Mouse (Mus musculus): Measurements from ENCODE around the gene Pskh1.

Pskh1 gene

GRCm38 (mm10) chr8:105892432-105892831 is 7.8 kb upstream of the Pskh1 start:
- no peak for DNase-seq (ENCODE audit: low spot score in 2 of 2)

DNA sequence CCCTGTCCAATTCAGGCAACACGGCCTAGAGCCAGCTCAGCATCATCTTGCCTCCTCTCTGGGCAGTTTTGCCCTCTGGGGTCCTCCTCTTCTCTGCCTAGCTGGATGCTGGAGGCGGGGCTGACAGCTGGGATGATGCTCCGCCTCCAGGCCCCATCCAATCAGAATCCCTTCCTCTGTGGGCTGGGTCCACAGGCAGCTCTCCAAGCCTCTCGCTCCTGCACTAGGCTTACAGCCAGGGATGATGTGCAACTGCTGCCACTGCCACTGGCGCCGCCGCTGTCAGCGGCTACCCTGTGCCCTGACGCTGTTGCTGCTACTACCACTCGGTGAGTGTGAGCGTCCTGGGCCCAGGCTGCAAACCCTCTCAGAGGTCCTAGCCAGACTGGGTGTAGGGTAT is 6.9 kb upstream of the Pskh1 start, which contains the start of gene Nrn1l:
TSS of gene Nrn1l (plus strand) at position 229 of the 400 bp plus-strand sequence.
- DNase-seq (ENCODE audit: low spot score in 2 of 2), result peak; percentile 71 to 78

GRCm38 (mm10) chr8:105897801-105898480 is 2.3 kb upstream of the Pskh1 start:
- no peak for DNase-seq (ENCODE audit: low spot score in 2 of 2)

DNA sequence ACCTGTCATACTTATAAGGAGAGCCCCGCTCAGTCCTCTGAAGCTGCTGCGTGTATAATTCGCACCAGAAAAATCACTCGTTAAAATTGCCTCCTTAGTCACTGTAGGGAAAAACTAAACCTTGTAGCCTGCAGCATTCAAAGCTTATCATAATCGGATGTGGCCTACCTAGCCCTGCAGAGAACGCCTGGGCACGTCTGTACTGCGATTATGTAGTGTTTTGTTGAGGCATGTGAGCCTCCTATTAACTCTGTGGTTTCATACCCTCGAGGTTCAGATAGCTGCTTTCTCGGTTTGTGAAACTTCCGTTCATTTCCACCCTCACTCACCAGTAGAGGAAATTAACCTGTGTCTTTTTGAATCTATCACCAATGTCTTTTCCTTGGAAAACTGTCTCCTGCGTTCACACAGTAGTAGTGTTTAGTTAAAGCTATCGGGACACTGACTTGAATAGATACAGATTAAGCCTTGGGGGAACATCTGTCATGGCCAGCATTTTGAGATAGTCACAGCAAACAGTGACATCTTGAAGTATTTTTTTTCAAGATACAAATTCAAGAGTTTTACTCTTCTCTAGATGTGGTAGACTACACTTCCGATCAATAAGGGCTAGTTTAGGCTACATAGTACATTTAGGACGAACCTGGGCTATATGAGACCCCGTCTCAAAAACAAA is 838 bp downstream of the Pskh1 start:
- DNase-seq (ENCODE audit: low spot score in 2 of 2), result no peak

DNA sequence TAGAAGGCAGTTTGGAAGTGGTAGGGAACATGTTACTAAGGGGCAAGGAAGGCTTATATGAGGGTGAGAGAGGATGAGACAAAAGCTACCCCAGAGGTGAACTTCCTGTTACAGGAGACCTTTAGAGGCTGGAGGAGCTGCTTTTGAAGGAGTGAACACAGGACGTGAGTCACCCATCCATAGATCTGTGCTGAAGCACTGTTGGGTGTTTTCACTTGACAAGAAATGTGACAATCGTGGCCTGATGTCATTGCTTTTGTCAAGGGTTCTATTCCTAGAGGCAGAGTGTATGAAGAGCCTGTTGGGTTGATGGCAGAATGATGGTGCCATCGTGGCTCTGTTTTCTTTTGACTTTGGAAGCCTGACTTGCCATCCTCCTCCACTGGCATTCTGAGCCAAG is 19.1 kb downstream of the Pskh1 start:
- no peak for DNase-seq (ENCODE audit: low spot score in 2 of 2)

DNA sequence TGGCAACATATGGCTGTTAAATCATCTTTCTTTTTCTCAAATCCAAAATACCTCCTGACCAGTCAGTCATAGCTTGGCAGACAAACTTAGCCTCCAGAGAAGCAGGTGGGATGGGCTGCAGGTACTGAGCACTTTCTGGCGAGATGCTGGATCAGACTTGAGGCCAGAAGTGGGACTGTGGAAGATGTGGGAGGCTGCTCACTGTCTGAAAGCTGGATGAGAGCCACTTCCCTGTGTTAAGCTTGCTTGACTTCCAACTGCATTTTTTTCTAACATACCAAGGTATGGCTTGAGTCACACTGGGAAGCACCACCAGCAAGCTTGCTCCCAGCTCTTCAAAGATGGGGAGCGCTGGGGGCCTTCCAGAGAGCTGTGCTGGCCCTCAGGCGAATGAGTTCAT is 24.9 kb downstream of the Pskh1 start:
- DNase-seq (ENCODE audit: low spot score in 2 of 2), result no peak

GRCm38 (mm10) chr8:105930602-105931001 is 30.4 kb downstream of the Pskh1 start:
- DNase-seq (ENCODE audit: low spot score in 2 of 2), result peak; percentile 66 to 90

GRCm38 (mm10) chr8:105931271-105931670 is 31.0 kb downstream of the Pskh1 start:
- no peak for DNase-seq (ENCODE audit: low spot score in 2 of 2)

DNA sequence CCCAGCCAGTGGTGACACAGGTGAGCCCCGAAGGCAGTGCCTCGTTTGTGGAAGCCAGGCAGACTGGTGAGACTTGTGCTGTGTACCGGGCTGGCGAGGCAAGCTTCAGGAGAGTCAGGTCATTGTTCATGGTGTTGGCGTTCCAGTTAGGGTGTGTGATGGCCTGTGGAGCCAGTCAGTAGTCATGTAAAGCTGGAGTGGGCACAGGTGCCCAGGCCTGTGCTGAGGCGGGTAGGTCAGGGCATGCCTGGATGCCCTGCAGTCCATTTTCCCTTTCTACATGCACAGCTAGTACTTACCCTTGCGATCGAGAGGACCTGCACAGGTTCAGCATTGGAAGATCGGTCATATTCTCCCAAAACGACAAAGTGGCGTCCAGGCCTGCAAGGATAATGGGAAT is 32.3 kb downstream of the Pskh1 start:
- no peak for DNase-seq (ENCODE audit: low spot score in 2 of 2)

DNA sequence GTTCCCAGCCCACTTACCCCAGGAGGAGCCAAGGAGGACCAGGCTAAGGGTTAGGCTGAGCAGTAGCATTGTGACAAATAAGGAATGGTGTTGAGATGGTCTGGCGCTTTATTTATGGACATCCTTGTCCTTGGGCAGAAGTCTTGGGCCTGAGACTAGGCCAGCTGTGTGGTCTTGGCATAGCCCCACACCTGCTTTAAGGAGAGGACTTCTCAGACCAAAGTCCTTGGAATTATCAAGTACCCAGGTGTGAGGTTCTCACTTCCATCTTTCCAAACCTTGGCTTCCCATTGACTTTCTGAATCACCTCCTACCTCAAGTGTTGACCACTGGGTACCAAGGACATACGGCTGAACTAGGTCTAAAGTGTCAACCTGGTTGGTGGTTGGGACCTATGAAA is 33.5 kb downstream of the Pskh1 start, which contains the start of gene Ctrl:
TSS of gene Ctrl (minus strand) at position 101 of the 400 bp plus-strand sequence.
- no peak for DNase-seq (ENCODE audit: low spot score in 2 of 2)

DNA sequence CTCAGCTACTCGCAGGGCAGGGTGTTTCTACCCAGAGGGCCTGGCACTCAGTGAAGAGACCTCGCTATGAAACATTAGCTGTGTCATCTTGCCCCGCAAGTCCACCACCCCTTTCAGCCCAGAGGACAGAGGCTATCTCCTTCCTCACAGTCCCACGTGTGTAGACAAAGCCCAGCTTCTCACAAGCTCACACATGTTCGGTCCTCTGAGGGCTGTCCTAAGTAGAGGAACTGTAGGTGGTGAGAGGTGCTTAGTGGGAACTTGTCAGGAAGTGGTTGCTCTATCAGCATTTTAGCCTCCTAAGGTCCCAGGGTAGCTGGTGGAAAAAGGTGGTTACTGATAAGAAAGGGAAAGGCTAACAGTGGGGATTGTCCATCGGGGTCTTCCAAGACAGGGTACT is 34.9 kb downstream of the Pskh1 start:
- DNase-seq (ENCODE audit: low spot score in 2 of 2), result no peak

- DNase-seq (ENCODE audit: low spot score in 2 of 2), result no peak
These were observed 35.8 kb downstream of the Pskh1 start for GRCm38 (mm10) chr8:105935863-105936603.

- peak; percentile 81 to 83 for DNase-seq (ENCODE audit: low spot score in 2 of 2)
These were observed 36.7 kb downstream of the Pskh1 start for GRCm38 (mm10) chr8:105936866-105937475.

- no peak for DNase-seq (ENCODE audit: low spot score in 2 of 2)
These were observed 37.5 kb downstream of the Pskh1 start for GRCm38 (mm10) chr8:105937496-105938305.

- DNase-seq (ENCODE audit: low spot score in 2 of 2), result no peak
These were observed 38.0 kb downstream of the Pskh1 start, which contains the start of gene Psmb10 for GRCm38 (mm10) chr8:105938306-105938669. TSS of gene Psmb10 (minus strand) at chr8:105938444.

DNA sequence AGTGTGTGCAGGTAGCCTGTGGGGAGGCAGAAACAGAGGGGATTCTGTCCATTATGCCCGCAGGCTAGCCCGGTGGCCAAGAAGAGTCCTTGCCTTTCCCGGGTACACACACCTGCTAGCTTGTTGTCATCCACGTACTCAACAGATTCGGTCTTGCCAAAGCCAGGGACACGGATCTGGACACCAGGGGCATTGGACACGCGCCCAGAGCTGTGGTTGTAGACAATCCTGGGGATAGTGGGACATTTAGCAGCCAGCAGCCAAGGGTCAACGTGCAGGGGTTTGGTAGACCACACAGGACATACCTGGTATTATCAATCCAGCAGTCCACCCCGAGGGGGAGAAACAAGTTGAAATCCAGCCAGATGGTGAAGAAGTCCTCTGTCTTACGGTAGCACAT is 41.8 kb downstream of the Pskh1 start:
- no peak for DNase-seq (ENCODE audit: low spot score in 2 of 2)

DNA sequence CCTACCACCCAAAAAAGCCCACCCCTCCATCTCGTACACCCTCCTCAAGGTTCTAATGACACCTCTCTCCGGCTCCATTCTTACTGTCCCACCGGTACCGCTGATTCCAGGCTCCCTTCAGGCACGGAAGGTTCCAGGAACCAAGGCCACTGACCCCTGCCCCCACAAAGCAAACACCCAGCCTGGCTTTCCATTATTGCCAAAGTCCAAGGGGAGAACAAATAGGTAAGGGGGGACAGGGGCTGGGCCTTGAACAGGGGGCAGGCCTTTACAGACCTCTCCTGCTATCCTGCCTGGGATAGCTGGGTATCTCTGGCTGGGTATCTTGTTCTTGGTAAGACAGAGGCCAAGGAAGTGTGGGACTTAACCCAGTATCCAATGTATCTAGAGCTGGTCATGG is 42.3 kb downstream of the Pskh1 start:
- DNase-seq (ENCODE audit: low spot score in 2 of 2), result no peak

DNA sequence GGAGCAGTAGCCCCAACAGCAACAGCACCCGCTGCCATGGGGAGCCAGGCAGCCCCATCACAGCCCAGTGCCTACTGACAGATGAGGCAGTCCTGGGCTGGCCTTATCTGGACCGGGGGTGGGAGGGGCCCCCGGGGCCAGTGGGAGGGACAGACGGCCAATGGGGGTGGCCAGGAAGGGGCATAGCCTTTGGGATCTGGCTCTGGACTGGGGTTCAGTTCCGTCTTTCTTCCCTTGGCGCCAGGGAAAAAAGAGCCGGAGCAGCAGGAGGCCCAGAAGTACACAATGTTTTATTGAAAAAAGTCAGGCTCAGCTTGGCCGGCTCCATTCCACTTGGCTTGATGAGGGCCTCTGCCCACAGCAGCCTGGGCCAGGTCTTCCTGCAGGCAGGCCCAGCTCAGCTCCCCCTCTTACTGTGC is 43.1 kb downstream of the Pskh1 start, which contains the start of gene Lcat:
TSS of gene Lcat (minus strand) at position 62 of the 419 bp plus-strand sequence.
- DNase-seq (ENCODE audit: low spot score in 2 of 2), result no peak

DNA sequence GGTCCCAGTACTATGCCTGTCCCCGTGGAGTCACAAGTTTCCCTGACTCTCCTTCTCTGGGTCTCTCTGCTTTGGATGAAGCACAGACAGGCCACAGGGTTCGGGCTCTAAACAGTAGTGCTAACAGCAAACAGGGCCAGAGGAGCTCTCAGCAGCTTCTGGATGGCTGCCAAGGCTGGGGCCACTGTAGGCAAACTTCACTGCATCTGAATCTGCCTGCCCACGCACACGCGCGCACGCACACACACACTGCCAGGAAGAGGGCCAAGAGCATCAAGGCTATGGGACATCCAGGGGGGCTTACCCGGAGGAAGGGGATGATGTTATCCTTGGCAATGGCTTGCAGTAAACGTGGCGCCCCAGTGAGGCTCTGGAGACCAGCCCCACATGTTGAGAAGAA is 49.1 kb downstream of the Pskh1 start:
- DNase-seq (ENCODE audit: low spot score in 2 of 2), result peak in 1 of 2 experiments; percentile 69

DNA sequence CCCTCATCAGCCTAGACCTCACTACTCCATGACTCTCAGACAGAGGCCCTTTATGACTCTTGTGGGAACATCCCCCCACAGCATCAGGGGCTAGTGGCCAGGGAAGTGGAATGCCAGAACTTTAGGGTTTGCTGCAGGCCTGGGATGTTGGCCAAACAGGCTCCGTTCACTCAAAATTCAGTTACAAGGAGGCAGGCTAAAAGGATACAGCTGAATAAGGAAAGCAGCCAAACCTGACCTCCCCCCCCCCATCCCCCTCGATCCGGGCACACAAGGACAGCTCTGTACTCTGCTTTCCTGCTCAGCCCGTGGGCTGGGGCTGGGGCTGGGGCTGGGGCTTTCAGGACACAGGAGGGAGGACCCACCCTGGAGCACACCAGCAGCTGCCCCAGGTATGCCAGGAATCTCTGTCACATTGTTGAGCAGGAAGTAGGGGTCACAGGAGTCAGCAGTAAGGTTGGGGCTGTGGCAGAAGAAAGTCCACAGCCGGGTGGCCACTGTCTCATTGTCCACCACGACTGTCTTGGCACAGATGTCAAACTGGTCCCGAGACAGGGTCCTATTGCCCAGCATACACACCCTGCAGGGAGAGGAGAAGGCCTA is 50.9 kb downstream of the Pskh1 start:
- DNase-seq (ENCODE audit: low spot score in 2 of 2), result peak in 1 of 2 experiments; percentile 56

- DNase-seq (ENCODE audit: low spot score in 2 of 2), result no peak
These were observed 56.3 kb downstream of the Pskh1 start for GRCm38 (mm10) chr8:105956556-105956955.
